Mouse (Mus musculus) lung, postnatal 0 days (tissue): ENCODE data around the gene Shisa8. TPM values are rescaled to one million over a fixed set of nuclear protein-coding genes. Genes with fewer than 3 reads are reported as not detected.

Experiments used
- ATAC-seq: fragments of 200-750 bp; cut with Nextera tagmentation; 2 replicates; pipeline ENCODE4 v1.8.0; 2017; ENCODE audit warnings: moderate library complexity
- DNase-seq: peaks from one replicate; pipeline ENCODE4 v3.0.0-alpha.2; 2016; ENCODE audit warnings: low spot score
- H3K27ac ChIP-seq: fragments of 300-500 bp; sonication (generic); 2 replicates; pipeline ENCODE4 v1.5.1; 2014; ENCODE audit warnings: antibody characterized with exemption, mild to moderate bottlenecking, low read length, mixed read lengths
- H3K27me3 ChIP-seq: fragments of 300-500 bp; sonication (generic); replicated peaks from 2 replicates; pipeline ENCODE4 v1.6.1; 2014; ENCODE audit warnings: low read length, mixed read lengths; ENCODE audit not compliant: insufficient read depth
- H3K36me3 ChIP-seq: fragments of 300-500 bp; sonication (generic); 2 replicates; pipeline ENCODE4 v1.6.1; 2014; ENCODE audit warnings: low read length, mixed read lengths; ENCODE audit not compliant: insufficient read depth
- H3K4me1 ChIP-seq: fragments of 300-500 bp; sonication (generic); 2 replicates; pipeline ENCODE4 v1.6.1; 2014; ENCODE audit warnings: antibody characterized with exemption, low read depth, low read length, mixed read lengths; ENCODE audit not compliant: insufficient read depth
- H3K4me2 ChIP-seq: fragments of 300-500 bp; sonication (generic); replicated peaks from 2 replicates; pipeline ENCODE4 v1.6.1; 2014; ENCODE audit warnings: low read depth, mild to moderate bottlenecking, low read length, moderate library complexity, mixed read lengths
- H3K4me3 ChIP-seq: fragments of 300-500 bp; sonication (generic); 2 replicates; pipeline ENCODE4 v1.5.1; 2014; ENCODE audit warnings: low read depth, low read length
- H3K9ac ChIP-seq: fragments of 300-500 bp; sonication (generic); replicated peaks from 2 replicates; pipeline ENCODE4 v1.6.1; 2014; ENCODE audit warnings: low read depth, mild to moderate bottlenecking
- H3K9me3 ChIP-seq: fragments of 300-500 bp; sonication (generic); 2 replicates; pipeline ENCODE4 v1.6.1; 2016; ENCODE audit warnings: low read length, mixed read lengths
- CTCF ChIP-seq: IDR thresholded peaks from 2 replicates; pipeline ENCODE4 v1.5.1; 2016; ENCODE audit warnings: antibody characterized with exemption, mild to moderate bottlenecking
- EP300 ChIP-seq: IDR thresholded peaks from 2 replicates; pipeline ENCODE4 v1.6.1; 2016; ENCODE audit warnings: antibody characterized with exemption, mild to moderate bottlenecking, control low read depth
- WGBS: fragments of 180-500 bp; shearing (Covaris S2); extraction: QIAGEN DNeasy Blood & Tissue Kit; methylation state at CpG from one replicate; pipeline ENCODE4 v1.1.7; 2014; 5-methylcytosine and 5-hydroxymethylcytosine counted together
- polyA plus RNA-seq: library from polyadenylated mRNA; unstranded; fragments of >200 nt; fragmentation: Nextera tagmentation; extraction: Ambion mirVana; gene quantifications from 2 replicates; pipeline ENCODE4 v1.2.1, GENCODE M21; 2015

Gene Shisa8
- polyA plus RNA-seq, 1 experiment from 2014 or later, result 0.29 TPM

GRCm38 (mm10) chr15:82183596-82183995, 29.0 kb downstream of the Shisa8 start:
- H3K9me3 ChIP-seq, result no peaks in the 10 kb centered on the region
- no peaks in the 10 kb centered on the region for H3K27me3 ChIP-seq
- H3K9ac ChIP-seq, result no peak overlapping the region
- no peak overlapping the region for H3K4me3 ChIP-seq
- no peak overlapping the region for H3K27ac ChIP-seq
- 64% methylated on average over 10 of the region's 10 CpGs for WGBS
- no peak for ATAC-seq
- no peak for DNase-seq
- H3K36me3 ChIP-seq, result peaks cover 85% of the 10 kb centered on the region
- H3K4me2 ChIP-seq, result no peak overlapping the region
- TF ChIP-seq CTCF, result no peak
- H3K4me1 ChIP-seq, result no peaks in the 10 kb centered on the region

- Histone ChIP-seq H3K4me2 (no peak overlapping the region), H3K27me3 (no peaks in the 10 kb centered on the region), H3K27ac (no peak overlapping the region), H3K36me3 (peaks cover 89% of the 10 kb centered on the region), H3K4me3 (no peak overlapping the region), H3K9me3 (no peaks in the 10 kb centered on the region), H3K4me1 (no peaks in the 10 kb centered on the region), H3K9ac (no peak overlapping the region)
- 95% methylated on average over 4 of the region's 4 CpGs for WGBS
- DNase-seq (no peak), ATAC-seq (no peak)
- TF ChIP-seq EP300, result no peak
- peak; percentile 27 for TF ChIP-seq CTCF
These were observed 30.3 kb downstream of the Shisa8 start for GRCm38 (mm10) chr15:82182311-82182710.

GRCm38 (mm10) chr15:82181131-82181530, 31.5 kb downstream of the Shisa8 start:
- WGBS, result 84% methylated on average over 5 of the region's 5 CpGs
- H3K4me2 ChIP-seq, result no peak overlapping the region
- H3K27ac ChIP-seq, result no peak overlapping the region
- H3K27me3 ChIP-seq, result no peaks in the 10 kb centered on the region
- no peak for TF ChIP-seq EP300
- no peak for TF ChIP-seq CTCF
- no peak overlapping the region for H3K9ac ChIP-seq
- no peak for ATAC-seq
- no peak overlapping the region for H3K4me3 ChIP-seq
- H3K9me3 ChIP-seq, result no peaks in the 10 kb centered on the region
- DNase-seq, result no peak
- no peaks in the 10 kb centered on the region for H3K4me1 ChIP-seq
- H3K36me3 ChIP-seq, result peaks cover 84% of the 10 kb centered on the region

- DNase-seq (no peak), ATAC-seq (no peak)
- no peak for TF ChIP-seq EP300
- TF ChIP-seq CTCF, result no peak
- 82% methylated on average over 7 of the region's 7 CpGs for WGBS
- Histone ChIP-seq H3K9me3 (no peaks in the 10 kb centered on the region), H3K36me3 (peaks cover 75% of the 10 kb centered on the region), H3K9ac (no peak overlapping the region), H3K27ac (no peak overlapping the region), H3K27me3 (no peaks in the 10 kb centered on the region), H3K4me3 (no peak overlapping the region), H3K4me2 (no peak overlapping the region), H3K4me1 (no peaks in the 10 kb centered on the region)
These were observed 34.8 kb downstream of the Shisa8 start for GRCm38 (mm10) chr15:82177743-82178290.

- Histone ChIP-seq H3K9me3 (no peaks in the 10 kb centered on the region), H3K9ac (no peak overlapping the region), H3K27me3 (no peaks in the 10 kb centered on the region), H3K4me2 (no peak overlapping the region), H3K36me3 (peaks cover 66% of the 10 kb centered on the region), H3K4me3 (no peak overlapping the region), H3K4me1 (no peaks in the 10 kb centered on the region), H3K27ac (no peak overlapping the region)
- 91% methylated on average over 9 of the region's 9 CpGs for WGBS
- DNase-seq (no peak), ATAC-seq (no peak)
- TF ChIP-seq EP300 (no peak), CTCF (no peak)
These were observed 37.5 kb downstream of the Shisa8 start for GRCm38 (mm10) chr15:82175091-82175490.

- Histone ChIP-seq H3K27me3 (no peaks in the 10 kb centered on the region), H3K27ac (no peak overlapping the region), H3K9ac (no peak overlapping the region), H3K36me3 (peaks cover 44% of the 10 kb centered on the region), H3K4me2 (no peak overlapping the region), H3K4me1 (peaks cover 4% of the 10 kb centered on the region; the same call in 1 of the 2 replicates), H3K4me3 (no peak overlapping the region), H3K9me3 (no peaks in the 10 kb centered on the region)
- WGBS, result 71% methylated on average over 8 of the region's 8 CpGs
- TF ChIP-seq EP300 (no peak), CTCF (no peak)
- DNase-seq (no peak), ATAC-seq (no peak)
These were observed 40.0 kb downstream of the Shisa8 start for GRCm38 (mm10) chr15:82172648-82173047.
